Mouse (Mus musculus) layer of hippocampus, adult 18-20 months (tissue): Measurements from ENCODE around the gene Mc1r. TPM values are rescaled to one million over a fixed set of nuclear protein-coding genes. Genes with fewer than 3 reads are reported as not detected.
"Not testable (repeated sequence)": the region's sequence is repeated elsewhere in the genome, so short reads cannot be mapped to it uniquely, and the experiment has no call there.

Experiments used
- DNase-seq, 2 experiments: peaks; one replicate each; pipeline ENCODE4 v3.0.0; 2022; ENCODE audit warnings: low spot score in 2 of 2
- total RNA-seq, 2 experiments: library from RNA; stranded (reverse); gene quantifications; 2 replicates each; pipeline ENCODE4 v1.2.3; 2021

The Mc1r gene
- total RNA-seq, 2 experiments from 2014 or later = 0.07 TPM; not detected in 1

DNA sequence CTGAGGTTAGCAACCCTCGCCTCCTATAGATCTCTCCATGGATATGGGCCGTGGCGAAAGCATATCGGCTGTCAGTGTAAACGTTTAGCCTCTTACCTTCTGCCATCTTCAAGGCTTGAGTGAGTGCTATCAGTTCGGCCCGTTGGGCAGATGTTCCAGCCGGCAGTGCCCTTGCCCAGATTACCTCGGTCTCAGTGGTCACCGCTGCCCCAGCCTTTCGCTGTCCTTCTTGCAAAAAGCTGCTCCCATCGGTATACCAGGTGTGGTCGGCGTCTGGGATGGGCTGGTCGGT, 22.8 kb downstream of the Mc1r start:
- DNase-seq = not testable (repeated sequence)

DNA sequence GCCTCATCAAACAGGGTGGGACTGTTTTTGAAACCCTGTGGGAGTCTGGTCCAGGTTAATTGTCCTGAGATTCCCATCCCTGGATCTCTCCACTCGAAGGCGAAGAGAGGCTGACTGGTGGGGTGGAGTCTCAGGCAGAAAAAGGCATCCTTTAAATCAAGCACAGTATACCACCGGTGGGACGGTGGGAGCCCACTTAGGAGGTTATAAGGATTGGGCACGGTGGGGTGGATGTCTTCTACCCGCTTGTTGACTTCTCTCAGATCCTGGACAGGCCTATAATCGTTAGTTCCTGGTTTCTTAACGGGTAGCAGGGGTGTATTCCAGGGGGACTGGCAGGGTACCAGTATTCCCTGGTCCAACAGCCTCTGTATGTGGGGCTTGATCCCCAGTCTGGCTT, 24.0 kb downstream of the Mc1r start:
- DNase-seq = not testable (repeated sequence)

DNA sequence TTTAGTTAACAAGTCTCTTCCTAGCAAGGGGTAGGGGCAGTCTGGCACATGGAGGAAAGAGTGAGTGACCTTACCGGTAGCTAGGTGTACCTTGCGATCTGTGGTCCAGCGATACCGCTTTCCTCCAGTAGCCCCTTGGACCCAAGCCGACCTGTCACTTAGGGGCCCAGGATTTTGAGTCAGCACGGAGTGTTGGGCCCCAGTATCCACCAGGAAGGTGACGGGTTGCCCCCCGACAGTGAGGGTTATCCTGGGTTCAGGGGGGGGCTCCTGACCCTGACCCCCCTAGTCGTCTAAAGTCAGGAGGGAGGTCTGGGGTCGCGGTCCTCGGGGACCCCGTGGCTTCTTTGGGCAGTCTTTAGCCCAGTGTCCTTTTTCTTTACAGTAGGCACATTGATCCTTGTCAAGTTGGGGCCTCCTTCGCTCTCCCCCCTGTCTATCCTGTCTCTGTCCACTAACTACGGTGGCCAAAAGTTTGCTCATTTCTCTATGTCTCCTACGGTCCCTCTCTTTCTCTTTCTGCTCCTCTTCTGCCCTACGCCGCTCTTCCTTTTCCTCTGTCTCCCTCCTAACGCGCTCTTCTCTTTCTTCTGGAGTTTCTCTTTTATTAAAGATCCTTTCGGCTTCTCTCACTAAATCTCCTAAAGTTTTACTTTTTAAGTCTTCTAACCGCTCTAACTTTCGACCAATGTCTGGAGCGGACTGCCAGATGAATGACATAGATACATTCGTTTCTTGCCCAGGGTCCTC, 24.9 kb downstream of the Mc1r start:
- no peak for DNase-seq

DNA sequence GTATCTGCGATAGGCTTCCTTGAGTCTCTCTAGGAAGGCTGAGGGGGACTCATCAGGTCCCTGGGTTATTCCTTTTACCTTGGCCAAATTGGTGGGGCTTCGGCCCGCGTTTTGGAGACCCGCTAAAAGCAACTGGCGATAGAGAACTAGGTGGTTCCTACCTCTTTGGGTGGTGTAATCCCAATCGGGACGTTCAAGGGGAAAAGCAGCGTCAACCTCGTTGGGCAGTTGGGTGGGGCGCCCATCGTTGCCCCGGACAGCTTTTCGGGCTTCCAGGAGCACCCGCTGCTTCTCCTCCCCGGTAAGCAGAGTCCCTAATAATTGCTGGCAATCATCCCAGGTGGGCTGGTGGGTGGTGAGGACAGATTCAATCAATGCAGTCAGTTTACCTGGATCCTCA, 25.5 kb downstream of the Mc1r start:
- no peak for DNase-seq

DNA sequence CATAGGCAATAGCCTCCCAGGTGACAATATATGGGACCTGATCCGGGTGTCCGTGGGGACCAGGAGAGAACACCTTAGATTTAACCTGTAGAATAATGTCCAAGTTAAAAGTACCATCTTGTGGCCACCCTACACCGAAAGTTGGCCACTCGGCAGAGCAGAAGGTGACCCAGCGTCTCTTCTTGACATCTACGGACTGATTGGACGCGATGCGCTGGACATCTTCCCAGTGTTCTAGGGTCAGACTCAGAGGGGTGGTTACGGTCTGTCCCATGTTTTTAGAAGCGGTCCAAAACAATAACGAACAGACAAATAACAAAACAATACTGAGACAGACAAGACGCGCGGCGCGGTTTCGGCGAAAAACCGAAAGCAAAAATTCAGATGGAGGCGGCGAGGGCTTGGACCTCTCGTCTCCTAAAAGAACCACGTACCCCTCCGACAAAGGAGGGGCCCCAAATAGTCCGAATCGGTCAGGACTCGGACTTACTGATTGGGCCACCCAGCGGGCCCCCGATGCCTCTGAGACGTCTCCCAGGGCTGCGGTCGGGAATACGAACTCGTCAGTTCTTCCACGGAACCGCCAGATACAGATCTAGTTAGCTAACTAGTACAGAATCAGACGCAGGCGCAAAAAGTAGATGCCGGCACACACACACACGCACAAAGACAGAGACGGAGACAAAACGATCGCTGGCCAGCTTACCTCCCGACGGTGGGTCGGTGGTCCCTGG, 26.5 kb downstream of the Mc1r start:
- not testable (repeated sequence) for DNase-seq

DNA sequence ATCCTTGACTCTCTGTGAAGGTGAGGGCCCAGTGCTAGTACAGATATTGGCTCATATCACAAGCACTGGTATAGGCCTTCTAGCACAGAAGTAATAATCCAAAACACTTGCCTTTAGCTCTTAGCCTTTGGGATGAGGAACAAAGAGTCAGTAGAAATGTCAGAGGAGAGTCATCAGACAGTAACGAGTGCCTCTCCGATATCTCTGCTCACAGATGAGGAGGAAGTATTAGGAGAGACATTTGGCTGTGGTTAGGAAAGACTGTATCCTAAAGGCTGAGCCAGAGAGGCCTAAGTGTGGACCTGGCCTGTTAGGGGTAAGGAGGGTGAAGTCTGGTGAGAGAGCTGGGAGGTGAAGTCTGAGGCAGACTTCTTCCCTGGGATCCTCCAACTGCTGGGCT, 34.9 kb downstream of the Mc1r start:
- no peak for DNase-seq

DNA sequence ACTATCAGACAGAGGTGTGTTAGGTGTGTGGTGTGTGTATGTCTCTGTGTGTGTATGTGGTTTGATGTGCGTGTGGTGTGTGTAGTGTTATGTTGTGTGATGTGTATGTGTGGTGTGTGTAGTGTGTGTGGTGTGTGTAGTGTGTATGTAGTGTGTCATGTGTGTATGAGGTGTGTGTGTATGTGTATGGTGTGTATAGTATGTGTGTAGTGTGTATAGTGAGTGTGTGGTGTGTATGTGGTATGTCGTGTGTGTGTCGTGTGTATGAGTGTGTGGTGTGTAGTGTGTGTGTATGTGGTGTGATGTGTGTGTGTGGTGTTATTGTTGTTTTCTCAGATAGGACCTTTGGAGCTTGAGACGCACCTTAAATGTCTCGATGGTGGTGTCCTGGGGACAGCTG, 35.4 kb downstream of the Mc1r start:
- no peak for DNase-seq

DNA sequence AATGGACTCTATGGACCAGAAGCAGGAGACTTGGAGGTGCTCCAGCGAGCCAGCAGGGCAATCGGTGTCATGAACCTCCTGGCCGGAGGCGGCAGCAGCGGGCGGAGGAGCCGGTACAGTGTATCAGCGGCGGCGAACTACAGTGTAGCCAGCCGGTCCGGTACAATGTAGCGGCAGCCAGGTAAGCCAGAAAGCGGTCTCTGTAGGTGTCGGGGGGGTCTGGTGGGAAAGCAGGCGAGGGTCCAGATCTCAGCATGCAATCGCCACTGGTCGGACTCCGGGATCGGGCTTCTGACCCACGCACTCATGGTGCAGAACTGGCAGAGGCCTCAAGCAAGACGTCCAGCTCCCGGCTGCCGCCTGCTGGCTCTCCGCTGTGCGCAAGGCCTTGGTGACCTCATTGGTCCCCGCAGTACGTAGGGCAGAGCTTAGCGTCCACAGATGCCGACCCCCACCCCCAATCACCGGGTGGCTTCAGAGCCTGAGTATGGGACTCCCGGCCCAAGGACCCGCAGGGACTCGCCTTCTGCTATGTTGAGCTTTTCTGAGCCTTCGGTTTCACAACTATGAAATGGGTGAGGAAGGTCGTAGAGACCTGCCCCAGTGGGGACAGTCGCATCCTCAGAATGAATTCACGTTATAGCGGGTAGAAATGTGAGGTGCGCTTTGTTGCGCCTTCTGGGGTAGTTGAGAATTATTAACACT, 36.1 kb downstream of the Mc1r start:
- DNase-seq = peak; percentile 85 to 95

DNA sequence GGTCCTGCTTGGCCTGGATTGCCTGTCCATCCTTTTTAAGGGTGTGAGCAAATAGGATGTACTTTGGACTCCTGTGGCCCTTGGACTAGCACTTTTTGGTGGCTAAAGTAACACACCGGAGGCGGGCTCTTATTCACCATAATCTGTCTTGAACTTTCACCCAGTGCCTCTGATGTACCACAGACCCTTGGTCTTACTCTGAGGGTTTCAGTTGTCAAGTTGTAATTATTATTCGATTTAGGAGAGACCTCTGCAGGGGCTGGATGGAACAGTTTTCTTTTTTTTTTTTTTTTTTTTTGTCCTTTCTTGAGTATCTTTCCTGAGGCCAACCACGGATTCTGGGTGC, 36.6 kb downstream of the Mc1r start:
- no peak for DNase-seq

DNA sequence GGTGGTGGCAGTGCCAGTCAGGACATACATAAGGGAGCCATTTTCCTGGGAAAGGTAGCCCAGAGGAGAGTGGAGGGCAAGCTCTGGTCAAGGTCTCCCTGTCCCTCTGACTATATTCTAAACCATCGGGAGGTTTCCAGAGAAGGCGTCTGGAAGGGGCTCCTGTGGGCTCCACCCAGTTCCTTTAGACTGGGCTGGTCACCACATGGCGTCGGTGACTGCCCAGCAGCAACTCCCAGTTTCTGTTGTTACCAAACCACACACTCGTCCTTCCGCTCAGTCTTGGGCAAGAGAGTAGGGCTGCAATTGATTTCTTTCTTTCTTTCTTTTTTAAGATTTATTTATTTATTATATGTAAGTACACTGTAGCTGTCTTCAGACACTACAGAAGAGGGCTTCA, 37.2 kb downstream of the Mc1r start:
- no peak for DNase-seq

DNA sequence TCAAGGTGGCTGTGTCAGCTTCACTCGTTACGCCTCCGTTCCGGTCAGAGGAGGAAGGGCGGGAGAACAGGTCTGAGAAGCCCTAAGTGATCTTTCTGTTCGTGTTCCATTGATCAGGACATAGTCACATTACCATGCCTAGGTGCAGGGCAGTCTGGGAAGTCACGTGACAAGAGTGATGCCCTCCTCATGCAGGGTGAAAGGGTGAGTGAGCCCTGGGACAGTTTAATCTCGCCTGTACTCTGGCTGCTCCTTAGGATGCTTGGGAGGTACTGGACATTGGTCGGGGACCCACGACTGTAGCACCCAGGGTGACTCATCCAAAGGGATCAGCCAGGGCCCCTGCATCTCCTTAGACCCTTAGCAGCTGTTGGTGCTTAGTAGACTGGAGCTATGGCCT, 39.1 kb downstream of the Mc1r start:
- DNase-seq = no peak

DNA sequence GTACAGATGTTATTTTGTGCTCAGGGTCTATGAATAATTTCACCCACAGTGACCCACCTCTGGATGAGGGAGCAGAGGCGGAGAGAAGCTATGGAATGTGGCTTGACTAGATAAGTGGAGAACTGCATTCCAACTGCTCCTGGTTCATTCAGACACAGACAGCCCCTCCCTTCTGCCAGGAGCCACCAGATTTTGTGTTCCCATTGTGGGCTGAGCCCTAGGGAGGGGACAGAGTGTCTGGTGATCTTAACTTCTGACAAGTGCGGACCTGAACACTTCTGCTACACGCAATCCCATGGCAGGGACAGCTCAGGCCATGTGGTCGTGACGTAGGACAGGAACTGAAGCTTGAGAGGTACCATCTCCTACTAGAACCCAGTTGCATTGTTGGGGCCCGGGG, 39.9 kb downstream of the Mc1r start:
- DNase-seq = no peak

DNA sequence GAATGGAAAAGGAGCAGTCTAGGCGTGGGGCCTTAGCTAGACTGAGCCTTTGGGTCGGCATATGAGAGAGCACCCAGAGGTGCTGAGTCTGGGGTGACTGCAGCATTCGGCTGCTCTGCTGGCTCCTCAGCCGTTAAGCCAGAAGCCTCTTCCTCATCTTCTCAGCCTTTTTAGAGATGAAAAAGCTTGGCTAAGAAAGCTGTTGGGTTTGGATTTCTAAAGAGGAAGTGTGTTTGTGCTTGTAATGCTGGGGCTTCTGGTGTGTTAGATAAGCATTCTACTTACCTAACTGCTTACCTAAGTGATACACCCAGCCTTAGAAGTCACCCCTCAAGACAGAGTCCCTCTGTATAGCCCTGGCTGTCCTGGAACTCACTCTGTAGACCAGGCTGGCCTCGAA, 43.9 kb downstream of the Mc1r start:
- no peak for DNase-seq

DNA sequence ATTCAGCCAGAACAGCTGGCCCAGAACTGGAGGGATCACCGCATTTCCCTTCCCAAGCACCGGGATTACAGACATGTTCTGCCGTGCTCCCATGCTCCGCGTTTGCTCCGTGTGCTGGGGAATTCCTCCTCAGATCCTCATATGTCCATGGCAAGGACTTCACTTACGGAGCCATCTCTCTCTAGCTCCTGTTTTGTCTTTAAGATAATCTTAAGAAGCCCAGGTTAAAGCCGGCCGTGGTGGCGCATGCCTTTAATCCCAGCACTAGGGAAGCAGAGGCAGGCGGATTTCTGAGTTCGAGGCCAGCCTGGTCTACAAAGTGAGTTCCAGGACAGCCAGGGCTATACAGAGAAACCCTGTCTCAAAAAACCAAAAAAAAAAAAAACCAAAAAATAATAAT, 44.8 kb downstream of the Mc1r start:
- DNase-seq = not testable (repeated sequence)

DNA sequence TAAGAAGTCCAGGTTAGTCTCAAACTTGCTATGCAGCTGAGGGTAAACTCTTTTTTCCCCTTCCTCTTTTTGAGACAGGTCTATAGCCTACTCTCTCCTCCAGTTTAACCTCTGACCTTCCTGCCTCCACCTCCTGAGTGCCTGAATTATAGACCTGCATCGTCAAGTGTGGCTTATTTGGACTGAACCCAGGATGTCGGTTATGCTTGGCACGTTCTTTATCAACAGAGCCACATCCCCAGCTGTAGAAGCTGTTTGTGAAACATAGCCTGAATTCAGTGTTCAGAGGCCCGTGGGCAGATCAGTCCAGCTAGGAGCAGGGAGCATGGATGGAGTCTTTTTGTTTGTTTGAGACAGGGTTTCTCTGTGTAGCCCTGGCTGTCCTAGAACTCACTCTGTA, 45.2 kb downstream of the Mc1r start:
- DNase-seq = no peak

DNA sequence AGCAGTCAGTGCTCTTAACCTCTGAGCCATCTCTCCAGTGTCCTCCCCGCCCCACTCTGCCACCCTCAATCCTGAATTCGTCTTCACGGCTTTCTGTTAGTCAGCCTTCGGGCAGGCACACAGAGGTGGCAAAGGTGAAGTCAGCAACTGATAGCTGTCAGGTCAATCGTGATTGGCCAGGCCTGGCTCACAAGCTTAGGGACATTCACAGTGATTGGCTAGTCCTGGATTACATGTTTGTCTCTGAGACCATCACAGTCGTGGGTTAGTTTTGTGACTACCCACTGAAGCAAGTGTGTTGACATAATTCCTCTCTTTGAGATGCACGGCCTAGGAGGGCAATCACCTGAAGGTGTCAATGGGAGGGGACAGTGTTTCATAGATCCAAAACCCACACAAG, 46.4 kb downstream of the Mc1r start:
- DNase-seq = no peak

DNA sequence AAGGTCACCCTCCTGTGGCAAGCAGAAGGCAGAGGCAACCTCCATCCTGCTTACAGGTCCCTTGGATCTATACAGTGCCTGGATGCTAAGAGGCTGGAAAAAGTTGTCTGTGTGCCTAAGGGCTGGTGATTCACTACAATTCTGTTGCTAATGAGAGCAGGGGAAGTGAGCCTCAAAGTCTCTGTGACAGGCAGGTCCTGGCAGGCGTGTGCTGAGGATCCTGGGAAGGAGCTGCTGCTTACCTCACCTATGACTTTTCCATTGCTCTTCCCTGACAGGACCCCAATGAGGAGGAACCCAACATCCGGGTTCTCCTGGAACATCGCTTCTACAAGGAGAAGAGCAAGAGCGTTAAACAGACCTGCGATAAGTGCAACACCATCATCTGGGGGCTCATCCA, 47.0 kb downstream of the Mc1r start:
- no peak for DNase-seq

DNA sequence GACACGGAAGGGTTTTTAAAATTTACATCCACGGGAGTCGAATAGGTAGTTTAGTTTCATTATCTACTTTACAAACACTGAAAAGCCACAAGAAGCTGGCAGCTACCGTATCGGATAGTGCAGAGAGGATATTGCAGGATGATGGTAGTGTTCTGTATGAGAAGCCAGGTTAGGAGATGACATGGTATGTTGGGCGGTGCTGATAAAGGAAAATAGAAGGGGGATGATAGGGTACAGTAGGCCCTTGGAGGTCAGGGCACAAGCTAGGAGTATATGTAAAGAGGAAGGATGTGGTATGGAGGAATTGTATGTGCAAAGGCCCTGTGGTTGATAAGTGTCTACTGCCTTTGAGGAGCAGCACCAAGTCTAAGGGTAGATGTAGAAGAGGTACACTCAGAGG, 47.7 kb downstream of the Mc1r start:
- DNase-seq = no peak
